Comparison of ENCODE assay signal across 1 mouse cellular context in genomic region chr2:105016967-105017287, GRCm38 (mm10).
A peak's percentile ranks its signal among the peaks of the same experiment; 100 is the strongest.
TF ChIP-seq lines count a peak whose summit lies in the region.

Eif3m (minus strand) TSS chr2:105017080.

TF ChIP-seq in MEL, 35 proteins besides CTCF, POLR2A, EP300 and RAD21 (continued from another document):
- TF ChIP-seq MAZ (IDR thresholded peaks at IDR 0.05; ENCODE audit: low read depth, low read length) (no peak), E2F4 (IDR thresholded peaks at IDR 0.05; ENCODE audit: borderline replicate concordance, low read depth, low read length) (no peak), JUND (IDR thresholded peaks at IDR 0.05; ENCODE audit: low read depth, low read length) (no peak), MXI1 (IDR thresholded peaks at IDR 0.05; ENCODE audit: low read depth, low read length) (peak; percentile 91)
